Mouse (Mus musculus) cerebellum, postnatal 10 days (tissue): ENCODE measurements at regions not wholly inside any gene's neighbourhood (a gene's known extent, or its start where the extent isn't known, plus 50 kb on each side); places are given as distances from the start of the nearest gene placed in this dataset.
"Not testable (repeated sequence)": the region's sequence is repeated elsewhere in the genome, so short reads cannot be mapped to it uniquely, and the experiment has no call there.

ENCODE experiments used
- DNase-seq, 2 experiments: peaks; one replicate each; pipeline ENCODE4 v3.0.0; 2021; ENCODE audit warnings: mixed read lengths in 2 of 2

GRCm38 (mm10) chr15:19980625-19981024 is 468.4 kb upstream of the Cdh12 start:
- not testable (repeated sequence) for DNase-seq

GRCm38 (mm10) chr15:19985001-19985400 is 464.1 kb upstream of the Cdh12 start:
- DNase-seq = not testable (repeated sequence)

GRCm38 (mm10) chr15:20031772-20032171 is 417.3 kb upstream of the Cdh12 start:
- DNase-seq = peak; percentile 28 to 52

GRCm38 (mm10) chr15:20034382-20034781 is 414.7 kb upstream of the Cdh12 start:
- DNase-seq = no peak

GRCm38 (mm10) chr15:20038550-20039435 is 410.3 kb upstream of the Cdh12 start:
- DNase-seq = peak; percentile 71 to 77

- peak; percentile 33 to 59 for DNase-seq
Measured at GRCm38 (mm10) chr15:20040041-20040440, 409.0 kb upstream of the Cdh12 start.

GRCm38 (mm10) chr15:20084958-20085357 is 364.1 kb upstream of the Cdh12 start:
- DNase-seq = no peak

GRCm38 (mm10) chr15:20089780-20090179 is 359.3 kb upstream of the Cdh12 start:
- DNase-seq = no peak

- DNase-seq = no peak
Measured at GRCm38 (mm10) chr15:20090522-20090921, 358.5 kb upstream of the Cdh12 start.

- DNase-seq = no peak
Measured at GRCm38 (mm10) chr15:20095764-20096163, 353.3 kb upstream of the Cdh12 start.

GRCm38 (mm10) chr15:20119518-20119917 is 329.5 kb upstream of the Cdh12 start:
- no peak for DNase-seq

GRCm38 (mm10) chr15:20123586-20123985 is 325.5 kb upstream of the Cdh12 start:
- peak; percentile 32 to 35 for DNase-seq

- DNase-seq = peak; percentile 65 to 67
Measured at GRCm38 (mm10) chr15:20135893-20136570, 313.0 kb upstream of the Cdh12 start.

GRCm38 (mm10) chr15:20151910-20152309 is 297.2 kb upstream of the Cdh12 start:
- no peak for DNase-seq
